Mouse (Mus musculus) kidney, embryonic 14.5 days (tissue): Measurements from ENCODE around the gene Abca7. TPM values are rescaled to one million over a fixed set of nuclear protein-coding genes. Genes with fewer than 3 reads are reported as not detected.

Experiments used
- ATAC-seq: fragments of 200-750 bp; cut with Nextera tagmentation; 2 replicates; pipeline ENCODE4 v1.8.0; 2017; ENCODE audit warnings: moderate number of reproducible peaks, mild to moderate bottlenecking, moderate TSS enrichment, moderate library complexity; ENCODE audit not compliant: low FRiP score, low TSS enrichment
- H3K27ac ChIP-seq: fragments of 300-500 bp; sonication (generic); 2 replicates; pipeline ENCODE4 v1.5.1; 2014; ENCODE audit warnings: low read depth, mild to moderate bottlenecking, low read length, moderate library complexity, mixed read lengths
- H3K27me3 ChIP-seq: fragments of 300-500 bp; sonication (generic); 2 replicates; pipeline ENCODE4 v1.6.1; 2014; ENCODE audit warnings: mild to moderate bottlenecking, low read length; ENCODE audit not compliant: control insufficient read depth, insufficient read depth
- H3K36me3 ChIP-seq: fragments of 300-500 bp; sonication (generic); 2 replicates; pipeline ENCODE4 v1.6.1; 2014; ENCODE audit warnings: low read length, mixed read lengths; ENCODE audit not compliant: control insufficient read depth, insufficient read depth
- H3K4me1 ChIP-seq: fragments of 300-500 bp; sonication (generic); 2 replicates; pipeline ENCODE4 v1.6.1; 2014; ENCODE audit warnings: low read length, mixed read lengths; ENCODE audit not compliant: control insufficient read depth, insufficient read depth
- H3K4me2 ChIP-seq: fragments of 300-500 bp; sonication (generic); replicated peaks from 2 replicates; pipeline ENCODE4 v1.6.1; 2014; ENCODE audit warnings: low read depth, mild to moderate bottlenecking, low read length
- H3K4me3 ChIP-seq: fragments of 300-500 bp; sonication (generic); 2 replicates; pipeline ENCODE4 v1.5.1; 2014; ENCODE audit warnings: mild to moderate bottlenecking, low read length
- H3K9ac ChIP-seq: fragments of 300-500 bp; sonication (generic); 2 replicates; pipeline ENCODE4 v1.6.1; 2014; ENCODE audit warnings: low read depth, mild to moderate bottlenecking, low read length, moderate library complexity
- H3K9me3 ChIP-seq: fragments of 300-500 bp; sonication (generic); 2 replicates; pipeline ENCODE4 v1.6.1; 2016; ENCODE audit warnings: low read length; ENCODE audit not compliant: control insufficient read depth
- WGBS: fragments of 180-500 bp; shearing (Covaris S2); extraction: QIAGEN DNeasy Blood & Tissue Kit; methylation state at CpG from one replicate; pipeline ENCODE4 v1.1.7; 2014; 5-methylcytosine and 5-hydroxymethylcytosine counted together
- polyA plus RNA-seq: library from polyadenylated mRNA; unstranded; fragments of >200 nt; fragmentation: Nextera tagmentation; extraction: Ambion mirVana; gene quantifications from 2 replicates; pipeline ENCODE4 v1.2.1, GENCODE M21; 2014

Gene Abca7
- polyA plus RNA-seq: 1.8 and 2.7 TPM in 2 replicates

DNA sequence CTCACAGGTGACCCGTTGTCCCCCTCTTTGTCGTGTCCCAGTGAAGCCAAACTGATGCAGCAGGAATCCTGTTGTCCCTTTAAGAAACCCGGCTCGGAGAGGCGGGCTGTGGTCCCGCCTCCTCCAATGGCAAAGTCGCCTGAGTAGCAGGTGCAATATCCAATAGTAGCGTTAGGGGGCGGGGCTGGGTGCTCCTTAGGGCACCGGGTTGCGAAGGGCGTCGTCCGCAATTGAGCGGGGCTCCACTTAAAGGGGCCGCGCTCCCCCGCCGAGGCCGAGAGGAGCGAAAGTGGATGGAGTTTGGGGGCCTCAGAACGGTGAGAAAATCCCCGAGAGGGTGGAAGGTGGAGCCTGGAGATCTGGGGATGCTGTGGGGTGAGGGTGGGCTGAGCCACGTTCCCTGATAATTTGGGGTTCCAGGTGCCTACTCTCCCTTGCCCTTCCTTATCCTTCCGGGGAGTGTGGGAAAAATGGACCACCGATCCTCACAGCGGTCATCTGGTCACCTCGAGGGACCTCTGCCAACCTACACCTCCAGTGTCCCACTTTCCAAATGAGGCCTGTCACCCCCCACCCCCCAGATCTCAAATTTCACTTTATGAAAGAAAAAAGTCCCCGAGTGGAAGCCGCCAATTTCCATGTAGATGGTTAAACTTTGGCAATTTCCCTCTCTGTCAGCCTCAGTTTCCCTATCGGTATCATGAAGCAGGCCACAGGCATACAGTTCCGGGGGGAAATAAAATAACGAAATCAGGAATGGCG, at the start of gene Abca7:
Gene Abca7, plus strand, starts transcription at position 223 of the 762 bp plus-strand sequence.
- Histone ChIP-seq H3K27ac (peak within 1 kb of the TSS; percentile 24; the same call in 1 of the 2 replicates), H3K9me3 (peaks cover 3% of the 10 kb centered on the region; the same call in 1 of the 2 replicates), H3K27me3 (no peaks in the 10 kb centered on the region; the same call in 1 of the 2 replicates), H3K9ac (peak within 1 kb of the TSS; percentile 50), H3K4me2 (peak within 1 kb of the TSS; percentile 89), H3K36me3 (peaks cover 24% of the 10 kb centered on the region), H3K4me1 (peaks cover 14% of the 10 kb centered on the region), H3K4me3 (peak within 1 kb of the TSS; percentile 54)
- under 1% methylated on average over 34 of the region's 34 CpGs for WGBS
- ATAC-seq: peak; percentile 81

DNA sequence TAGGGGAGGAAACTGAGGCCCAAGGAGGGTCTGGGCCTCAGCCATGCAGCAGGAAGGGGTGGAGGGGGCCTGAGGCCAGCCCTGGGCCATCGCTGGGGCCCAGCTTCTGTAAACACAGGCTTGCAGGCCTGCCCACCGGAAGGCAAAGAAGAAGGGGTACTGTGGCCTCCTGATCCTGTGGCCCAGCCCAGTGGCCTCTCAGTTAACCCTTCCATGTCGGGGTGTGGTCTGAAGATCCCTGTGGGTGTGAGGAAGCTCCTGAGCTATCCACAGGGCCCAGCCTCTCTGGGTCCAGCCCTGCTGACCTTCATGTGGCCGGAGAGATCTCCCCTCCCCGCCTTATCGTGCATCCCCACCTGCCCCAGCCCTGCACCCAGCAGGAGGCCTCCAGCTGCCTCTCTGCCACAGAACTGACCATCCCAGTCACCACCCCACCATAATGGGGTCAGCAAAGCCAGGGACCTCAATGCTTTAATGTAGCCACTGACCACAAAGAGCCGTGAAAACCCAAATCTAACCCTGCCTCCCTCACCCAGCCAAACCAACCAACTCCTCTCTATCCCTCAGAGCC, 49.5 kb upstream of the Abca7 start:
- Histone ChIP-seq H3K9me3 (no peaks in the 10 kb centered on the region), H3K4me1 (peaks cover 44% of the 10 kb centered on the region), H3K36me3 (peaks cover 41% of the 10 kb centered on the region), H3K9ac (peak overlapping the region; percentile 37; the same call in 1 of the 2 replicates), H3K4me3 (no peak overlapping the region), H3K27ac (peak overlapping the region; percentile 78; the same call in 1 of the 2 replicates), H3K27me3 (no peaks in the 10 kb centered on the region), H3K4me2 (peak overlapping the region; percentile 27; the same call in 1 of the 2 replicates)
- WGBS: 11% methylated on average over 7 of the region's 7 CpGs
- ATAC-seq: 0 out of 2 replicates have a peak, but pooled peaks have one; percentile 13

DNA sequence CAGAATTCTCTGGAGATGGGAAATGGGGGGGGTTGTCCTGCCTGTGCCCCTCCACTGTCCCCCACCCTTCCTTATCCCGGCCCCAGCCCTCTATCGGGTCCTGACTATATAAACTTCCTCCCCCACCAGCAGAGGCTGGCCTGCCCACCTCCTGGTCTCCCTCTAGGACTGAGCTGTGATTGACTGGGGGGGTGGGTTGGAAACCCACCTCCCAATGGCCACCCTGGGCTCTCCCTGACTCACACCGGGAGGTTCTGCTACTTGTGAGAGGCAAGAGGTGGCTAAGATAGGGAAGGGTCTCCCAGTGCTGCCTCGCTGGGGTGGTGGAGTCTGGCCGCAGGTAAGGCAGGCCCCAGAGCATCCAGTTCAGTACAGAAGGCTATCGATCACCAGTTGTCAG, 48.8 kb upstream of the Abca7 start:
- no peak overlapping the region for H3K4me3 ChIP-seq
- no peak overlapping the region for H3K4me2 ChIP-seq
- peaks cover 44% of the 10 kb centered on the region for H3K4me1 ChIP-seq
- no peak overlapping the region for H3K27ac ChIP-seq
- WGBS: 72% methylated on average over 6 of the region's 6 CpGs
- H3K9me3 ChIP-seq: no peaks in the 10 kb centered on the region
- peaks cover 36% of the 10 kb centered on the region for H3K36me3 ChIP-seq
- H3K9ac ChIP-seq: no peak overlapping the region
- ATAC-seq: no peak
- no peaks in the 10 kb centered on the region for H3K27me3 ChIP-seq

DNA sequence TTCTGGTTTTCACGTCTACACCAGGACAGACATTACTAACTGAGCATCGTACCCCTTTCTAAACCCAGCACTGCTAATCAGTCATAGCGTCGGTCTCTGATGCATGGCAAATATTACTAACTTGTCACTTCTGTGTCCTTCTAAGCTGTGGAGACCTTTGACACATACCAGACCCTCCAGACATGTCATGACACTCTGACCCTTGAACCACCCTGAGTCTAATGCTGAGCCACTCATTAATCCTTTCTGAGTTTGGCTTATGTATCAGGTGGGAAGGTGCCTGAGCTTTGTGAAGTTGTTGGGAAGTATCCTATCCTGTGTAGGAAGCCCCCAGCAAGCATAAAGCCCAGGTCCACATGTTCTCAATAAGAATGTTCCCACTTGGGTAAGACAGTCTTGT, 46.4 kb upstream of the Abca7 start:
- Histone ChIP-seq H3K36me3 (peaks cover 47% of the 10 kb centered on the region), H3K4me3 (no peak overlapping the region), H3K9ac (no peak overlapping the region), H3K27ac (no peak overlapping the region), H3K4me2 (no peak overlapping the region), H3K9me3 (no peaks in the 10 kb centered on the region), H3K4me1 (peaks cover 29% of the 10 kb centered on the region), H3K27me3 (no peaks in the 10 kb centered on the region)
- no peak for ATAC-seq
- WGBS: 95% methylated on average over 4 of the region's 4 CpGs

DNA sequence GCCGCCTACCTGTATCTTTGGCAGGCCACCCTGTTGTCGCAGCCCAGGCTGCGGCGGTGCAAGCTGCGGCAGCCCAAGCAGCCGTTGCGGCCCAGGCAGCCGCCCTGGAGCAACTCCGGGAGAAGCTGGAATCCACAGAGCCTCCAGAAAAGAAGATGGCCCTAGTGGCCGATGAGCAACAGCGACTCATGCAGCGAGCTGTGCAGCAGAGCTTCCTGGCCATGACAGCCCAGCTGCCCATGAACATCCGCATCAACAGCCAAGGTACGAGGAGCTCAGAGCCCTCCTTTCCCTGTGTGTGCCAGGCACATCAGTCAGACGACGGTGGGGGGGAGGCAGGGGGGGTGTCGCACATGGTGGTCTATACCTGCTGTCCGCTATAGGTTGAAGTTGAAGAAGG, 45.6 kb upstream of the Abca7 start:
- no peaks in the 10 kb centered on the region for H3K27me3 ChIP-seq
- 85% methylated on average over 18 of the region's 18 CpGs for WGBS
- H3K27ac ChIP-seq: no peak overlapping the region
- no peak overlapping the region for H3K4me3 ChIP-seq
- H3K9me3 ChIP-seq: no peaks in the 10 kb centered on the region
- peaks cover 47% of the 10 kb centered on the region for H3K36me3 ChIP-seq
- ATAC-seq: no peak
- peaks cover 21% of the 10 kb centered on the region for H3K4me1 ChIP-seq
- H3K9ac ChIP-seq: no peak overlapping the region
- no peak overlapping the region for H3K4me2 ChIP-seq

DNA sequence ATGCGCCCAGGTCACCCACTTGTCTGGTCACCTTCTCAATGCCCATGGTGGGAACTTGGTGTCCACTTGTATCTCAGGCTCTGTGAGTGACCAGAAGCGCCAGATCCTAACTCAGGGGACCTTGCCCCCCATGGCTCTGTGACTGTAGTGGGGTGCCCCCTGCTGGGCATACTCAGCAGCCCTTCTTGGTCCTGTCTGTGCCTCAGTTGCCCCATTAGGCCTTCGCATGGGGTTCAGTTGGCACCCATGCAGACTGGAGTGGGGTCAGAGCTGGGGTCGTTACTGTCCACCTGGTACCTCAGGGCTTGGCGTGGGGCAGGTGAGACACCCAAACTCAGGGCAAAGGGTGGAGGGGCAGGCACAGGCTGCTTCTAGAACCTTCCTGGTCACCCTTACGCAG, 42.3 kb upstream of the Abca7 start:
- Histone ChIP-seq H3K9ac (no peak overlapping the region), H3K36me3 (peaks cover 40% of the 10 kb centered on the region), H3K4me1 (peaks cover 10% of the 10 kb centered on the region; the same call in 1 of the 2 replicates), H3K4me3 (no peak overlapping the region), H3K27ac (no peak overlapping the region), H3K9me3 (no peaks in the 10 kb centered on the region), H3K4me2 (no peak overlapping the region), H3K27me3 (no peaks in the 10 kb centered on the region; the same call in 1 of the 2 replicates)
- ATAC-seq: no peak
- 87% methylated on average over 6 of the region's 6 CpGs for WGBS

DNA sequence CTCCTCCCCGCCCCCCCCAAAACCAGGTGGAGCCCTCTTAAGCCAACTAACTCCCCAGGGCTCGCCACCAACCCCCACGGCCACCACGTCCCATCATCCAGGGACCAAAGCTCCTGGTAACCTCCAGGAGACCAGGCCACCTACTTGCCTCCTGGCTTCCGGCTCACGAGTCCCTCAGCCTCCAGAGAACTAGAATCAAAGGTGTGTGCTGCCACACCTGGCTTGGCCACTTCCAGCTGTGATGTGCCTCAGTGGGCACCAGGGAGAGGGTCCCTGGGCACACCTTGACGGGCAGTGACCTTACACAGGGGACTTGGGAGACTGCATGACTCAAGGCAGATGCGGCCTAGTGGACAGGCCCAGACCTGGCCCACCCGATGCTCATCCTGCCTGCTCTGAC, 40.6 kb upstream of the Abca7 start:
- no peaks in the 10 kb centered on the region; the same call in 1 of the 2 replicates for H3K27me3 ChIP-seq
- 0 out of 2 replicates have a peak overlapping the region, but pooled peaks have one; percentile 25 for H3K9ac ChIP-seq
- no peak overlapping the region for H3K4me2 ChIP-seq
- no peaks in the 10 kb centered on the region for H3K9me3 ChIP-seq
- peaks cover 11% of the 10 kb centered on the region for H3K4me1 ChIP-seq
- H3K27ac ChIP-seq: no peak overlapping the region
- 74% methylated on average over 9 of the region's 9 CpGs for WGBS
- no peak for ATAC-seq
- no peak overlapping the region for H3K4me3 ChIP-seq
- H3K36me3 ChIP-seq: peaks cover 23% of the 10 kb centered on the region

DNA sequence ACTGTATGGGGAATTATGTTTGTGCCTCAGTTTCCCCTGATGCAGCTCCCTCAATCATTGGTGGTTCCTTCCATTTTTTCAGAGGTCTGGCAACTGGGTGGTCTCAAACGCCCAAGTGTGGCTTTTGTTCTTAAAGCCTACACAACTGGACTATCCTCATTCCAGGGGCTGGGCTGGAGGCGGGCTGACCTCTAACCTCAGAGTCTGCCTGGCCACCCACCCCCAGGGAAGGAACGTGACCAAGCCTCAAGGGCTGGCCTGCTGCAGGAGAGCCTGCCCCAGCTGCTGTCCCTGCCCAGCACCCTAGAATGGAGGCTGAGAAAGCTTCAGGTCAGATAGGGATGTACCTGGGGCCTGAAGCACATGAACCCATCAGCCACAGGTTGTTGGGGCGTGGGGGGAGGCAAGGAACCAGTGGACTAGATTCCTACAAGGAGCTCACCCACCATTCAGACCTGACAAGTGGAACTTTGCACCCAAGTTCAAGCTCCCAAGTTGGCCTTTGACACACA, 39.6 kb upstream of the Abca7 start:
- H3K9me3 ChIP-seq: no peaks in the 10 kb centered on the region
- H3K4me1 ChIP-seq: peaks cover 19% of the 10 kb centered on the region
- H3K36me3 ChIP-seq: peaks cover 13% of the 10 kb centered on the region
- H3K9ac ChIP-seq: peak overlapping the region; percentile 25; the same call in 1 of the 2 replicates
- 30% methylated on average over 4 of the region's 4 CpGs for WGBS
- no peaks in the 10 kb centered on the region; the same call in 1 of the 2 replicates for H3K27me3 ChIP-seq
- H3K4me3 ChIP-seq: no peak overlapping the region
- no peak overlapping the region for H3K4me2 ChIP-seq
- no peak for ATAC-seq
- H3K27ac ChIP-seq: no peak overlapping the region
